Mouse (Mus musculus): ENCODE results near the gene Cox6b1. TPM values are rescaled to one million over a fixed set of nuclear protein-coding genes. Genes with fewer than 3 reads are reported as not detected.

Gene Cox6b1
- total RNA-seq, 4 experiments from 2014 or later: 631 to 661 (median 651) TPM

DNA sequence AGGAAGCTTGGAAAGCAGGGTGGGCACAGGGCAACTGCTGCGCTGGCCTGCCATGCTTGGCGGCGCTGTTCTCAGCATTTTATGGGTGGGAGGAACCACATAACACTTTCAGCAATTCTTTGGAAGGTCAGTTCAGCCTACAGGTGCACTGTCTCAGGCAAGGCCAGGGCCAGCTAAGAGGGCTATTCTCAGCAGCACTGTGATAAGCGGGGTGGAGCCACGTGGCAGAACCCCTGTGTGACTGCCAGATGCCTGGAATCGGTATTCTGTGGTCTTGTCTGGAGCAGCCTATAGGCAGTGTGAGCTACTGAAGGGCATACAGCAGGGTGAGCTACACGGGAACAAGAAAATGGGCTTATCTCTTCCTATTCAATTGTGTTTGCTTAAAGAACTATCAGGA, 15.9 kb downstream of the Cox6b1 start:
- DNase-seq (ENCODE audit: low spot score in 2 of 2): no peak

DNA sequence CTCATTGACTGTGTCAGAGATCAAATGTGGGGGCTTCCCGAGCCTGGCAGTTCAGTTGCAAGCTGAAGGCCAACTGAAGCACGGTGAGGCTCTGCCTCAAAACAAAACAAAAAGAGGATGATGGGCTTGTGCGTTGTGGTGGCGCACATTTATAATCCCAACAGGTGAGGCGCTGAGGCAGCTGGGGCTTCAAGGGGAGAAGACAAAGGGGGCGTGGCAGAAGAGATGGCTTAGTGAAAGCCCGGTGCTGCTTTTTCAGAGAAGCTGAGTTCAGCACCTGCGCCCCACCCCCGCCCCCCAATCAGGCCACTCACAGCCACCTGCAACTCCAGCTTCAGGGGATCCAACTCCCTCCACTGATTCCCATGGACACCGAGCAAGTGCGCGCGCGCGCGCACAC, 17.5 kb downstream of the Cox6b1 start:
- no peak for DNase-seq (ENCODE audit: low spot score in 2 of 2)

DNA sequence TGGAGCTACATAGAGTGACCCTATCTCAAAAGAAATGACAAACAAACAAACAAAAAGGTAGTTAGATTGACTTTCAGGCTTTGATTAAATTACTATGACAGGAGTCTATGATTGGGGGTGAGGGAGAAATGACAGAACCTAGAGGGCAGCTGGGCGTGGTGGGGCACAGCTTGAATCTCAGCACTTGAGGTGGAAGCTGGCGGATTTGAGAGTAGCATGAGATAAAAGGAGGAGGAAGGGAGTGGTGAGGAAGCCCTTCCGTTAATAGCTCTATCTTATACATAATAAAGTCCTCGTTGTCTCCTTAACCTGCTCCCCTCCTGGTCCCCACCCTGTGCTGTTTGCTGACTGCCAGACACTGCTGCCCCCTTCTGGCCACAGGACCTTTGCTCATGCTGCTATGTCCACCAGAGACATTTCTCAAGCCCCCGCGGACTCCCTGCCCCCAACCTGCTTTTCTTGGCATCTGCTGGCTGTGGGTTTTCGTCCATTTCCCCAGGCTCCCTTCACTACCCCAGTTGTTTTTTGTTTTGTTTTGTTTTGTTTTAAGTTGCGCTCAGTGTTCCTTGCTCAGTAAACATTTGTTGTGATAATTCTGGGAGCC, 18.1 kb downstream of the Cox6b1 start:
- no peak for DNase-seq (ENCODE audit: low spot score in 2 of 2)

DNA sequence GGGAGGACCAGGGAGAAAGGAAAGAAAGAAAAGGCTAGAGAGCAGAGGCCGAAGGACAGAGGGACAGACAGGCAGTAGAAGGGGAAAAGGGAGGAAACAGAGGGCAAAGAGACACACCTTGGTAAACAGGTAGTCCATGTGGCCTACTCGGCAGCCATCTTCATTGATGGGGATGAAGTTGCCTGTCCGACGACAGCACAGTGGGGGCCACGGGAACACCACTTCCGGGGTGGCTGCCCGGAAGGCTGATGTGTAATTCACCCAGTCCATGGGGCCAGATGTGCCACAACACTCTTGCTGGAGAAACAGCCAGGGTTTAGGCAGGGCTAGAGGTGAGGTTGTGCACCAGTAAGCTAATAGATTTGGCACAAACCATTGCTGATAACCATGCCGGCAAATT, 21.0 kb downstream of the Cox6b1 start:
- no peak for DNase-seq (ENCODE audit: low spot score in 2 of 2)

DNA sequence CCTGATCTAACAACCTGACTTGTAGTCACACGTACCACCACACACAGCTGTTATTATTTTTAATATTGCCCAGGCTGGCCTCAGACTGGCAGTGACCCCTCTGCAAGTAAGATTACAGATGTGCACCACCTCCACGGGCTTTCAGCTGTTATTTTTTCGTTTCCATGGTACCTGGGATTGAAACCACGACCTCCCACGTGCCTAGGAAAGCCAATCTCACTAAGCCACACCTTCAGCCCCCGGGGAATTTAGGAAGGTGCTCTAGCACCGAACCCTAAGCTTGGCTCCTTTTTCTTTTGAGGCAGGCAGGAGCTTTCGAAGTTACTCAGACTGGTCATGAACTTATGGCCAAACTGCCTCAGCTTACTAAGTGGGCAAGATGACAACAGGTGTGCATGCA, 21.5 kb downstream of the Cox6b1 start:
- DNase-seq (ENCODE audit: low spot score in 2 of 2): no peak

DNA sequence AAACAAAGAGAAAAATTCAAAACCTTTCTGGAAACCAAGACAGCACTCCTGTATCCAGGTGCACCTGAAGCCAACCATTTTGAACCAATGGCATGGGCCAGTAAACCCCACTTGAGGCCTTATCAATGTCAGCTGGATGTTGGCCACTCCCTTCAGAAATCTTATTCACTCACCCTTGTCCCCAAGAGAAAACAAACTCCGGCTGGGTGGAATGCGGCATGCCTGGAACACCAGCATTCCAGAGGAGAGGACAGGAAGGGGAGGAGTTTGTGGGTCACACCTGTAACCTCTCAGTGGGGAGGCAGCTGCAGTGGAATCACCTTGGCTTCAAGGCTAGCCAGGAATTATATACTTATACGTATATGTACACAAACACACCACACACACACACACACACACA, 23.4 kb downstream of the Cox6b1 start:
- DNase-seq (ENCODE audit: low spot score in 2 of 2): no peak

DNA sequence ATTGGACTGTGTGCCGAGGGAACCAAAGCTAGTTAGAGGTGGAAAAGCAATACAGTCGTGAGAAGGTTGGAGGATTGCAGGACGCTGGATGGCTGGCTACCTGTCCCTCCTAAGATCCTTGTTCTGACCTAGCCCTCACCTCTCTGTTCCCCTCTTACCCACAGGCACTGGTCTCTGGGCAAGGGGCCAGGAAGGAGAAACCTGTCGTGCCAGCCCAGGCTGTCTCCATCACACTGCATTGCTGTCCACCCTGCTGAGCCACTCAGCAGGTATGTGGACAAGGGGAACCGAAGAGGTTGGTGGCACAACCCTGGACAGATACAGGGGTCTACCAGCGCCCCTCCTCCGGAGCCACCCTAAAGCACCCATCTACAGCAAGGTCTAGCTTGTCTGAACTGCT, 25.3 kb downstream of the Cox6b1 start:
- DNase-seq (ENCODE audit: low spot score in 2 of 2): no peak

DNA sequence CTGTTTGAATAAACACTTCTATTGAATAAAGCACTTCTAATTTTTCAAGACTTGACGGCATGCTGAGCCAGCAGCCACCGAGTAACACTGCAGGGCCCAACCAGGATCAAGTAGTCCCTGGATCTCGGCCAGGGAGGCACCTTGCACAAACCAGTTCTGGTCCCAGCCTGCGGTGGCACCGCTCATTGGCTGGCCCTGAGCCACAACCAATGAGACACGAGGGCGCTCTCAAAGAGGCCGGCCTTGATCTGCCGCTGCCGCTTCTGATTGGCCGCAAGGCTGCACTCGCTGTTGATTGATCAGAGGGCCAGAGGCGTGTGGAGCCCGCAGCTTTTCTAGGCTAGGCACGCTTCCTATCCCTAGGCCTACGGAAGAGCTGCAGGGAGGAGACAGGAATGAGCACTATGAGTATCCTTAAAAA, 26.0 kb downstream of the Cox6b1 start:
- DNase-seq (ENCODE audit: low spot score in 2 of 2): peak; percentile 92 to 94

DNA sequence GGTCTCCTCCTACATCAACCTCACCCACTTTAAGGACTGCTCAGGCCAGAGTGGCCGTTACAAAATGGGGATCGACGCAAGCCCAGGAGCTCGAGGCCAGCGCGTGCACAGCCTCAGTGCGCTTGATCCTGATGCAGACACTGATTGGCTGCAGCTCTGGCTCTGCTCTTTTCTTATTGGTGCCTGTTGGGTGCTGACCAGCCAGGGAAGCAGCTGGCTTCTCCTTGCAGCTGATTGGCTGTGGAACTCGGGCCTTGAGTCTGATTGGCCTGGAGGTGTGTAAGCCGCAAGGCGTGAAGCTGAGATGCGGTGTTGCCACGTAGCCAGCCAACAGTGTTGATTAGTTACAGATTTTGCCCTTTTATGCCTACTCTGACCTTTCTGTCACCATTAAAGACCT, 27.2 kb downstream of the Cox6b1 start, which contains the start of gene Zbtb32:
Gene Zbtb32 (minus strand): TSS at position 124 of the 400 bp plus-strand sequence.
- DNase-seq (ENCODE audit: low spot score in 2 of 2): no peak

DNA sequence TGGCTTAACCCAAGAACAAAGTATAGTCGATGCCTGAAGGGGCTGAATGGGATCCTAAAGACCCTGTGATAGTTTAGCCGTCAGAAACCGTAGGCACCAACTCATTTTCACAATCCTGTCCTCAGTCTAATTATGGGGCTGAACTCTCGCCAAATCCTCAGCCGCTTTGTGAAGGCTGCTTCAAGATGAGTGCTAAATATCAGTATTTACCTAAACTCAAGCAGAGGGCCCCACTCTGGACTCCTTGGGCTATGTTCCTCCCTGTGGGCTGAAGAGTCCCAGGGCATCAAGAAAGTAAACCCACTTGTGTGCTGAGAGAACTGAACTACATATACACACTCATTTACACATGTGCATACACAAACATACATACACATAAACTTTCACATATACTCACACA, 29.1 kb downstream of the Cox6b1 start:
- DNase-seq (ENCODE audit: low spot score in 2 of 2): no peak

DNA sequence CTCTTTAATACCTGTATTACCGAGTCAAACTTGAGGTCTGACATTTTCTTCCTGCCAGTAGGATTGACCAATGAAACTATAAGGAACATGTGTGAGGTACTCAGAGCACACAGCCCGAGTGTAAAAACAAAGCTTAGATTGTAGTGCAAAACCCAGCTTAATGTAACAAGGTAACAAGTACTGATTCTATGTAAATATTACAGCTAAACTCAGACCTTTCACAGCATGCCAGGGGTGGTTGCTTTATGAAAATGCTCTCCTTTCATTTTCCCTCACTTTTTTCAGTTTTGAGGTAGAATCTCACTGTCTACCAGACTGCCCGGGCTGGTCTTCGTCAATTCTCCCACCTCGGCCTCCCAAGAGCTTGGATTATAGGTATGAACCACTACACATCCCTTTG, 29.9 kb downstream of the Cox6b1 start:
- no peak for DNase-seq (ENCODE audit: low spot score in 2 of 2)

DNA sequence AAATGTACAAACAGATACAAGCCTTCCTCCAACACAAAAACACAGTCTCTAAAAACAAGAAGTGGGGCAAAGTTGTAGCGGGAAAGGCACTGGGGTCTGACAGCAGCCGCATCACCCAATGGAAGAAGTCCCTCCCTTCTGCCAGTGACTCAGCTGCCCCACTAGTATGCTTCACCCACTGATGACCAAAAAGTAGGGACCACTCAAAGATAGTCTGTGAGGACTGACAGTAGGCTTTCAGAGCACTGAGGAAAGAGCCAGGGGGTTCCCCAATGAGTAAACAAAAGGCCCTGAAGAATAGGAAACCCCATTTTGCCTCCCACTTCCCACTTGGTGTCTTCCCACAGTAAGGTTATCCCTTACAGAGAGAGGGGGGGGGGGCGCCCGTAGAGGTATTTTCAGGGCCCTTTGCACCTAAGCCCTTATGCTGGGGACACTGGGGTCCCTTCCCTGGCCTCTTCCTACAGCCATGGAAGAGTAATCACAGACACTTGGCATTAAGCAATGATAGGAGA, 31.4 kb downstream of the Cox6b1 start:
- DNase-seq (ENCODE audit: low spot score in 2 of 2): no peak

DNA sequence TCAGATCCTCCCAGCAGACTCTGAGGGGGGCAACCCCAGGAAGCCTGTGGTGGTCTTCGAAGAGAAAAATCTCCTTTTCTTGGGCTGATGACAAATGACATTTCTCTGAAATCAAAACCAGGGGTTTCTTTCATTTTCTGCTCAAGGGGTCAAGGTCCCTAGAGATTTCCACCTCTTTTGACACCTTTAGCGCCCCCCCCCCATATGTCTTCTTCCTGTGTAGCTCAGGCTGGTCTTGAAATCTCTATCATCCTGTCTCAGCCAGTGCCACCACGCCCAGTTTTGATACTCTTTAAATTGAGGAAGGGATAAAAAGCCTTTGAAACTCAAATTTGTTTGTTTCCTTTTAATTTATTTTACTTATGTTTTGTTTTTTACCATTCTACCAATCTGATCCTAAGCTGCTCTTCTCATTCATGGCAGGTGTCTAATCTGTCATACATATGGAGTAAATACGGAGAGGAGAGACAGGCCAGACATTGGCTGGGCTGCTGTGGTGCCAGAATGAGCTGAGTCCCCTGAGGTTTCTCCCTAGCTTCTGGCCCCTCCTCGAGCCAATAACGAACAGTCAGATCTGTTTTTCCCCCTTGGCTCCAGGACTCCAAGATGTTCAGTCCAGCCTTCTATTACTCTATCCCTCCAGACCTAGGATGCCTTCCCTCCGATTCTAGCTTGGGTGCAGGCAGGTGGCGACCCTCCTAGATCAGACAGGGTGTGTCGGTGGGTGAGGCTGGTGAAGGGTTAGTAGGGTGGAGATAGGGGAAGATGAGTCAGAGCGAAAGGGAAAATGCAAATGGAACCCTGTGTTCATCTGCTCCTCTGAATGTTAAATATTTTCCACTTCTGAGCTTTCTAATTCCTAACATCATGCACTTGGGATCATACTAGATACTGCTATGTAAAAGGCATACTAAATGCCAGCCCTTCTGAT, 32.1 kb downstream of the Cox6b1 start:
- no peak for DNase-seq (ENCODE audit: low spot score in 2 of 2)

DNA sequence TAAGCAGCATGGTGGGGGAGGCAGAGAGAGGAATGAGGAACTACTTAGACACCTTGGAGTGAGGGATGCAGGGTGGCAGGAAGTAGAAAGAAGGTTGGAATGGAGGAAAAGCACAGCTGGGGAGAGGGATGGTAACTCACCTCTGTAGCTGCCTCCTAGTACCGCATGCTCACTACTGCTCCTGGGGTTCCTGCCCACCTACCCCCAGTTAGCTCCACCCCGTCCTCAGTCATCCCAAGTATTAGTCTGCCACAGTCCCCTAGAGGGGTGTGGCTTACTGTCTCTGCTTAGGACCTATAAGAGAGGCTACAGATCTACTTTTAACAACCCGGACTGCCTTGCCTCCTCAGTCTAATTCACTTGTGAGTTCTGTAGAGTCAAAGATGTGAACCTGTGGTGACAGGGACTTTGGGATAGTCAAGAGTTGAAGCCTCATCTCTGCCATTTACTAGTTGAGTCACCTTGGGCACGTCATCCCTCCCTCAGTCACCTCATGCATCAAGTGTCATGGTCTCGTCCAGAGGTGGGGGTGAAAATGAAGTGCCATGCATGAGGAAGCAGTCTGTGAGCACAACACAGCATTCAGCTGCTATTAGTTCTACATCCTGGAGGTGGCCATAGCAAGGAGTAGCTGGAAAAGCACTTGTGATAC, 33.1 kb downstream of the Cox6b1 start:
- DNase-seq (ENCODE audit: low spot score in 2 of 2): no peak

DNA sequence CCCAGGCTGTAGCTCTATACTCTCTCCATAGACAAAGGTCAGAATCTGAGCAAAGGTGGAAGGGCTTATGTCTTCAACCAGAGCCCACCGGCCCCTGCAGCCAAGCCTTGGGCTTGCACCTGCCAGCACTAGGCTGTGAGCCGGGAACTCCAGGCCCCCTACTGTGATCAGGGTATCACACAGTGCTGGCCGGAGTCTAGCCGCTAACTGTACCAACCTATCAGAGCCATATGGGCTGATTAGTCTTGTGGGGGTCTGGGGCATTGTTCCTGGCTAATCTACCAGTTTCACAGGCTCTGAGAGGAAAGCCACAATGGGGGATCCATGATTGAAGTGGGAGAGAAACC, 34.4 kb downstream of the Cox6b1 start:
- DNase-seq (ENCODE audit: low spot score in 2 of 2): no peak

DNA sequence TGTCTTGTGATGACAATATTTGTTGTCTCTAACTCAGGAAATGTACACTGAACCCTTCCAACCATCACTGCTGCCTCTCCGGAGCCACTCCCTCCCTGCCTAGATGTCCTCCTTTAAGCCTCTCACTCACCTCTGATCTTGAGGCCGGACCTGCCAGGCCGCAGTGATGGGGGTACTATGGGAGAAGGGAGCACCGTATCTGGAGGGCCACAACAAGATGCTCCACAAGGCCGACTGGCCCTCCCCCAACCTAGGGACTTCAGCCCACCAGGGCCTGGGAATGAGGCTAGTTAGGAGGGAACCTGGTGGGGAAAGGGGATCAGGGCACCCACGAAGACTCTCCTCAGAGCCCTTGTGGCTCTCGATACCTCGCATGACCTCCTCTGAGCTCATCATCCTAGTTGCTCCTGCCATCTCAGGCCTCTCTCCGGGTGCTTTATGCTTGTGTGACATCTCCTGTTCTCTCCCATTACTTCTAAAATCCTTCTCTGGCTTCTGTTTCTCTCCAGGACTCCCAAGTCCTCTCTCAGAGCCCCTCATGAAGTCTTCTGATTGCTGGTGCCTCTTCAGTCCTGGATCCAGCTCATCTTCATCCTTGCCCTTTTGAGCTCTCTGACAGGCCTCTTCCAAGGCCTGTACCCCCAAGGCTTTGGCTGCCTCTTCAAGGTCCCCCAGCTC, 34.9 kb downstream of the Cox6b1 start:
- DNase-seq (ENCODE audit: low spot score in 2 of 2): no peak

DNA sequence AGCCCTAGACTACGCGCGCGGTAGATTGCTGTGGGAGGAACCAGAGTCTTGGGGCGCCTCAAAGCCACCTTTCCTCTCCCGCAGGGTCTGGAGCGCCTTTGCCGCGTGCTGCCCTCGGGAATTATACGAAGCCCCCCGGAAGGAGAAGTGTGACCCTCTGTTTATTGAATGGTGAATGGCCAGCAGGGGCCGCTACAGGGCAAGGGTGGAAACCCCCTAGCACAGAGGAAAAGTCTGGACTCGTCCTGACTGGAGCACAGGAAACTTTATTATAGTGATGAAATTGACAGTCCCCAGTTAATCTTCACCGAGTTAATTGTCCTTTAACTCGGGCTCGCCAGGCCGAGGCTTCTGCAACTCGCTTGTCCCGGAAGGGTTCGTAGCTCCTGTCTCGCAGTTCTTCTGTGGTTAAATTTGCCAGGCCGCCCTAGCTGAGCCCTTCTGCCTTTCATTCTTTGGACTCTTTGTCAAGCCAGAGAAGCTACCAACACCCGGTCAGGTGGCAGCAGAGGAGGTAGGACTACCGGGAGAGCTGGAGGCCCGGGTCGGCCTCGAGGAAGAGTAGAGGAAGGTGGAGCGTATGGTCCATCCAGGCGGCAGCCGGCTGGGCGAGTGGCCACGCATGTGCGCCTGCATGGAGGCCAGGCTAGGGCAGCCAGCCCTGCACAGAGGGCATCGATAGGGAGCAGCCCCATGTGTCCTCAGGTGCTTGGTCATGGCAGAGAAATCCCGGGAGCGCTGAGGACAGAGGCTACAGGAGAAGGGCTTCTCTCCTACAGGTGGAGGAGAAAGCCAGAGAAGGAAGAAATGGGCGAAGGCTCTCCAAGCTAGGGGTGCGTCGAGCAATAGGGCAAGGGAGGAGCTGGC, 36.3 kb downstream of the Cox6b1 start:
- peak; percentile 70 to 79 for DNase-seq (ENCODE audit: low spot score in 2 of 2)

DNA sequence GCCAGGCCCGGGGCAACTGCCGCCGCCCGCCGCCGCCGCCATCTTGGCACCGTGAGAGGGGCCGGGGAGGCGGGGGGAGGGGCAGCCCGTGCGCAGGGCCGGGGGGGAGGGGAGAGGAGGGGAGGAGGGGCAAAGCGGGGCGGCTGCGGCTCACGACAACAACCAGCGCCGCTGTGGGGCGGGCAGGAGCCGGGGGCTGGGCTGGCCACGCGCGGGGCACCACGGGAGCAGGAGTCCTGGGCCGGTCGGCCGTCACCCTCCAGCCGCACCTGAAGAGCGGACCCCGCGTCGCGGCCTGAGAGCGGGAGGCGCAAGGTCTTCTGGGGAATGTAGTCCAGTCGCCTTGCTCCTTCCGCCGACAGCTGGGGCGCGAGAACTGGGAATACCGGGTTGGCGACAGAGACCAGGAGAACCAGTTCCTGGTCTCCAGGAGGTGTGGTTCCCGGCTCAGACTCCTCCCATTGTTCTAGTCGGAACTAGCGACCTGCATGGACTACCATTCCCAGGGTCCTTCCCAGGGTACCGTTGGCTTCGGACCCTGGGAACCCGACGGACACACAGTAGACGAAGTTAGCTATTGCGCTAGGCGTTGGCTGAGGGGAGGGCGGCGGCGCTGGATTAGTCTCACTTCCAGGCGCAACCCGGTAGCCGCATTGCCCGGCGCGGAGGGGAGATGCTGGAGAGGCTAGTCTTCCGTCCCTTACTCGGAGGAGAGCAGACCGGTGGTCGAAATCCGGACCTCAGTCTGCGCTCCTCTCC, 37.1 kb downstream of the Cox6b1 start, which contains the start of gene Kmt2b:
Gene Kmt2b (minus strand): TSS at position 51 of the 759 bp plus-strand sequence.
- peak; percentile 96 for DNase-seq (ENCODE audit: low spot score in 2 of 2)

DNA sequence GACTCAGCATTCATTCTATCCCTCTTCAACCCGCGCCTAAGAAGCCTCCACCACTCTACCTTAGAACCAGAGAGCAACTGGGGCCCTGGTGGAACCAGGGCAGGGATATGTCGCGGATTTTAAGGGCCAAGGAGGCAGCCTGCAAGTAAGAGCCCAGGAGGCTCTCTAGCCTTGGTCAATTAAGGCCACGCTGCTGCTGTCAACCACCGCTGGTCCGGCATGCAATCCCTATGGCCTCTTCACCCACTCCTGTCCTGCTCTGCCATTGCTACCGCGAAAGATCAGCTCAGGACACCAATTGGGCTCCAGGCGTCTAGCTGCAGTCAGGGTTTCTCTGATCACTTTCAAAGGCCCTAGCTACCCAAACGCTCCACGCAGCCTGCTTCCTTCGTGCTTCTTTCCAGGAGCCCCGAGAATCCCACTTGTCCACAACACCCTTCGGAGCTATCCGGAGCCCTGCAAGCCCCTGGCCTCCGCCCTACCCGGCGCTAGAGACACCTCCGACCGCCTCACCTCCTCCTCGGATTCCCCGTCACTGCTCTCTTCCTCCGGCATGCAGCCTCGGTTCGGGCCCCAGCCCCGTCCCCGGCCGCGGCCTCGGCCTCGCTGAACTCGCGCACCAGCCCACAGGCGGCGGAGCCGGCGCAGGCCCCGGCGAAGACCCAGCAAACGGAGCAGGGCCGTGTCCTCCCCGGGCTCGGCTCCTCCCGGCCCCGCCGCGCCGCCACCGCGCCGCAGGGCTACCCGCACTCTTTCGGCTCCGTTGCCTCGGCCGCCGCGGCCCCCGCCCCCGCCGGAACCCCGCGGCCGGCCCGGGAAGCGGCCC, 37.9 kb downstream of the Cox6b1 start:
- peak in 1 of 2 experiments; percentile 46 for DNase-seq (ENCODE audit: low spot score in 2 of 2)

Measured in layer of hippocampus, adult 8-10 months (tissue).